Mouse (Mus musculus): Measurements from ENCODE around the gene Olfr547.

GRCm38 (mm10) chr7:102564999-102565997 lies 30.7 kb downstream of the Olfr547 start, which contains the start of gene Trim21:
- TF ChIP-seq CTCF (IDR thresholded peaks at IDR 0.05; ENCODE audit: low read depth, low read length) (no peak), GATA1 (IDR thresholded peaks at IDR 0.05; ENCODE audit: borderline replicate concordance, low read length) (no peak), POLR2AphosphoS5 (IDR thresholded peaks at IDR 0.05; ENCODE audit: insufficient replicate concordance, low read depth, low read length) (no peak), TAL1 (conservative IDR thresholded peaks at IDR 0.05; ENCODE audit: low read depth, low read length) (no peak)
